Mouse (Mus musculus): ENCODE measurements around the gene Kif3a. TPM values are rescaled to one million over a fixed set of nuclear protein-coding genes. Genes with fewer than 3 reads are reported as not detected.

Kif3a gene
- polyA plus RNA-seq (2014; fragmentation: Nextera tagmentation; extraction: Ambion mirVana) = 31.9 and 38.6 TPM in 2 replicates

GRCm38 (mm10) chr11:53567224-53568014 is at the start of gene Kif3a:
Kif3a (plus strand) TSS chr11:53567379.
- under 1% methylated on average over 69 of the region's 69 CpGs for WGBS (ENCODE audit: insufficient replicate concordance)
- no peaks in the 10 kb centered on the region for H3K27me3 ChIP-seq (ENCODE audit: control insufficient read depth, insufficient read depth, low read length)
- peak; percentile 91 for ATAC-seq (replicated peaks; ENCODE audit: insufficient number of reproducible peaks, low FRiP score, low TSS enrichment)
- H3K4me3 ChIP-seq (ENCODE audit: low read depth, low read length) = peak within 1 kb of the TSS; percentile 83
- H3K36me3 ChIP-seq (ENCODE audit: control insufficient read depth, insufficient read depth, low read length) = no peaks in the 10 kb centered on the region
- peak within 1 kb of the TSS; percentile 88 for H3K4me2 ChIP-seq
- peaks cover 4% of the 10 kb centered on the region; the same call in 1 of the 2 replicates for H3K4me1 ChIP-seq (ENCODE audit: control insufficient read depth, insufficient read depth, low read length)
- H3K9me3 ChIP-seq (replicated peaks; ENCODE audit: control insufficient read depth, low read length) = no peaks in the 10 kb centered on the region
- peak within 1 kb of the TSS; percentile 77 for H3K9ac ChIP-seq (ENCODE audit: low read depth, low read length)
- H3K27ac ChIP-seq (ENCODE audit: low read depth, low read length) = no peak within 1 kb of the TSS

DNA sequence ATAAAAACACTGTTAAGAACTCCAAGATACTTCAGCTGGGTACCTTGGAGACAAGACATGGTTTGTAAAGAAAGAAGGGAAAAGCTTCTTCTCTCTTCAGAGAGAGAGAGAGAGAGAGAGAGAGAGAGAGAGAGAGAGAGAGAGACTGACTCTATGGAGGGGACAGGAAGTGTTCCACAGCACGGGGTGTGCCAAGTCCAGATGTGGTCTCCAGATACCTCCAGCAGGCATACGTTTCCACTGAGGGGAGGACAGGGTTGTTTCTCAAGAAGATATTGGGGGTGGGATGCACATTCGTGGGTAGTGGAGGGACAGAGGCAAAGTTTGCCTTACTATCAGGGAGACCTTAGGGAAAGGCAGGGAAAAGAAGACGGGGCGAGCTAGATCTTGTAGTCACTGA is 48.4 kb upstream of the Kif3a start:
- ATAC-seq (replicated peaks; ENCODE audit: insufficient number of reproducible peaks, low FRiP score, low TSS enrichment) = no peak
- WGBS (ENCODE audit: insufficient replicate concordance) = 40% methylated on average over 5 of the region's 5 CpGs

DNA sequence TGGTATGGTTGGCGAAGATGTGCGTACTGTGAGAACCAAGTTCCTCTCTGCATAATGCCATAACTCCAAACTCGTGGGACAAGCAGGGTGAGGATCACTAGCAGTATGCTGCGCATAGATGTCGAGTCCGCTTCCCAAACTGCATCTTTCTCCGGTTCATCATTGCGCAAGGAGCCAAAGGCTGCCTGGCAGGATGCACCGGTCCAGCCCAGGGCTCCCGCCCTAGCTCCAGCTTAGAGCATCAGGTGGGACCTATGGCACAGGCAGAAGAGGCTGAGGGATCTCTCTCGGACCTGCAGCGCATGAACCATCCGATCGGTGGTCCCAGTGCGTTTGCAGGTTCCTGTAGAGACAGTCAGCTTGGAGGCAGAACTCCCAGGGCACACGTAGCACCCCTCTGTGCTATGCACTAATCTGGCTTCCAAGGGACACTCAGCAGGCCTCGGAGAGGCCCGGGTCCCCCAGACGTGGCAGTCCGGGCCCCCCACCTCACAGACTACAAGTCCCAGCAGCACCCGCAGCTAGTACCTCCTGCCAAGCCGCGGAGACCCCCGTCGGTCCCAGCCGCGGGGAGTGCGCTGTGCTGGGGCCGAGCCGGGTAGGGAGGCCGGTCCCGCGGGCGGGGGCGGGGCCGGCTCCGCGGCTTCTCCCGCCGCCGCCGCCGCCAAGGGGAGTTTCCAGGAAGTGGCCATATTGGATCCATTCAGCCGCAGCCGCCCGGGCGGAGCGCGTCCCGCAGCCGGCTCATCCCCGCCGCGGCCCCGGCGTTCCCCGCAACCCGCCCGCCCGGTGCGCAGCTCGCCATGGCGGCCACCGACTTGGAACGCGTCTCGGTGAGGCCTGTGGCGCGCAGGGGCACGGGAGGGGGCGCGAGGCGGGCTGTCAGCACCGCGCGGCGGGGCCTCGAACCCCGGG is 47.7 kb upstream of the Kif3a start, which contains the start of gene Sept8:
Gene Sept8, plus strand, starts transcription at position 51 of the 915 bp plus-strand sequence.
- Histone ChIP-seq H3K9ac (ENCODE audit: low read depth, low read length) (peak within 1 kb of the TSS; percentile 89), H3K4me2 (peak within 1 kb of the TSS; percentile 84), H3K27me3 (ENCODE audit: control insufficient read depth, insufficient read depth, low read length) (no peaks in the 10 kb centered on the region), H3K4me1 (ENCODE audit: control insufficient read depth, insufficient read depth, low read length) (peaks cover 33% of the 10 kb centered on the region), H3K27ac (ENCODE audit: low read depth, low read length) (peak within 1 kb of the TSS; percentile 71), H3K9me3 (replicated peaks; ENCODE audit: control insufficient read depth, low read length) (no peaks in the 10 kb centered on the region), H3K4me3 (ENCODE audit: low read depth, low read length) (peak within 1 kb of the TSS; percentile 81), H3K36me3 (ENCODE audit: control insufficient read depth, insufficient read depth, low read length) (no peaks in the 10 kb centered on the region)
- ATAC-seq (replicated peaks; ENCODE audit: insufficient number of reproducible peaks, low FRiP score, low TSS enrichment) = peak; percentile 62
- 4% methylated on average over 66 of the region's 79 CpGs for WGBS (ENCODE audit: insufficient replicate concordance)

More for the DNA sequence above, 48.4 kb upstream of the Kif3a start:
- Histone ChIP-seq H3K27me3 (ENCODE audit: control insufficient read depth, insufficient read depth, low read length) (no peaks in the 10 kb centered on the region), H3K4me2 (no peak overlapping the region), H3K36me3 (ENCODE audit: control insufficient read depth, insufficient read depth, low read length) (no peaks in the 10 kb centered on the region), H3K4me3 (ENCODE audit: low read depth, low read length) (no peak overlapping the region), H3K27ac (ENCODE audit: low read depth, low read length) (no peak overlapping the region), H3K9ac (ENCODE audit: low read depth, low read length) (no peak overlapping the region), H3K4me1 (ENCODE audit: control insufficient read depth, insufficient read depth, low read length) (peaks cover 32% of the 10 kb centered on the region), H3K9me3 (replicated peaks; ENCODE audit: control insufficient read depth, low read length) (no peaks in the 10 kb centered on the region)

DNA sequence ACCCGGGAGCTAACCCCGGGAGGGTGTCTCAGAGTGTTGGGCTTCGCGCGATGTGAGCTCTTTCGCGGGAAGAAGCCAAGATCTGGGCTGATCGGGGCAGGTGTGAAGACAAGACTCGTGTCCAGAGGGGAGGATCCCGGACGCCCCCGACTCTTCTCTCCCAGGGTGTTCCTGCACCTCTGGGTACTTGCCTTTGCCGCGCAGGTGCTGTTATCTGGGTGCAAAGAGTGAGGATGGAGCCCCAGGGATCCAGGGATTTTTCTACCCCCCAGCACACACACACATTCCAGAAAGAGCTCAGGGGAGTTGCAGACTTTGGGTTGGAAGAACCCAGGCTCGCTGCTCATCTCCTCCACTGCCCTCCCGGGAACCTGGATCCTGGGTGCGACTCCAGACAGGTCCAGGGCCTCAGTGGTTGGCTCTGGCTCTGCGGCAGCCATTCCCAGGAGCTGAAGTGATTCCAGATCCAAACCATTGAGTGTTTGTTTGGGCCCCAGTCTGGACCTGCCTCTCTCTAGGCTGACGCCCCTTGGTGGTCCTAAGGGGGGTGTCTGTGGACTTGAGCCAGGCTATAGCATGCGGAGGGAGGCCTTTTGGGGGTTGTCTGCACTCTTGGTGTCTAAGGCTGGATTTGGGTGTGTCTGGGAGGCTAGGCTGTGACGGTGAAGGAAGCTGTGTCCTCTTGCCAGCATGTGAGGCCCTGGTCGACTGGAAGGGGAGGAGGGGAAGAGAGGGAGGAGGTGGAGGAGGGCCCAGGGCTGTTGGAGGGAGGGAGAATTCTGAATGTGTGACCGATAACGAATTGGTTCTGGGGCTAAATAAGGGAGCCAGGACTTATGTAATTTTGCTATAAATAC is 46.8 kb upstream of the Kif3a start:
- 2% methylated on average over 24 of the region's 24 CpGs for WGBS (ENCODE audit: insufficient replicate concordance)
- Histone ChIP-seq H3K4me1 (ENCODE audit: control insufficient read depth, insufficient read depth, low read length) (peaks cover 41% of the 10 kb centered on the region), H3K27me3 (ENCODE audit: control insufficient read depth, insufficient read depth, low read length) (no peaks in the 10 kb centered on the region), H3K4me3 (ENCODE audit: low read depth, low read length) (peak overlapping the region; percentile 81), H3K36me3 (ENCODE audit: control insufficient read depth, insufficient read depth, low read length) (no peaks in the 10 kb centered on the region), H3K27ac (ENCODE audit: low read depth, low read length) (peak overlapping the region; percentile 71), H3K9me3 (replicated peaks; ENCODE audit: control insufficient read depth, low read length) (no peaks in the 10 kb centered on the region), H3K9ac (ENCODE audit: low read depth, low read length) (peak overlapping the region; percentile 89), H3K4me2 (peak overlapping the region; percentile 84)
- ATAC-seq (replicated peaks; ENCODE audit: insufficient number of reproducible peaks, low FRiP score, low TSS enrichment) = no peak

- 30% methylated on average over 16 of the region's 16 CpGs for WGBS (ENCODE audit: insufficient replicate concordance)
- H3K4me2 ChIP-seq = peak overlapping the region; percentile 84
- H3K4me1 ChIP-seq (ENCODE audit: control insufficient read depth, insufficient read depth, low read length) = peaks cover 47% of the 10 kb centered on the region
- peak overlapping the region; percentile 39; the same call in 1 of the 2 replicates for H3K9ac ChIP-seq (ENCODE audit: low read depth, low read length)
- no peaks in the 10 kb centered on the region for H3K36me3 ChIP-seq (ENCODE audit: control insufficient read depth, insufficient read depth, low read length)
- no peak for ATAC-seq (replicated peaks; ENCODE audit: insufficient number of reproducible peaks, low FRiP score, low TSS enrichment)
- H3K9me3 ChIP-seq (replicated peaks; ENCODE audit: control insufficient read depth, low read length) = no peaks in the 10 kb centered on the region
- H3K4me3 ChIP-seq (ENCODE audit: low read depth, low read length) = peak overlapping the region; percentile 81
- H3K27ac ChIP-seq (ENCODE audit: low read depth, low read length) = 0 out of 2 replicates have a peak overlapping the region, but pooled peaks have one; percentile 8
- no peaks in the 10 kb centered on the region for H3K27me3 ChIP-seq (ENCODE audit: control insufficient read depth, insufficient read depth, low read length)
Observed at GRCm38 (mm10) chr11:53521120-53521820, 45.9 kb upstream of the Kif3a start.

GRCm38 (mm10) chr11:53521821-53522131 is 45.4 kb upstream of the Kif3a start:
- Histone ChIP-seq H3K4me1 (ENCODE audit: control insufficient read depth, insufficient read depth, low read length) (peaks cover 46% of the 10 kb centered on the region), H3K4me2 (peak overlapping the region; percentile 84), H3K9me3 (replicated peaks; ENCODE audit: control insufficient read depth, low read length) (no peaks in the 10 kb centered on the region), H3K27me3 (ENCODE audit: control insufficient read depth, insufficient read depth, low read length) (no peaks in the 10 kb centered on the region), H3K4me3 (ENCODE audit: low read depth, low read length) (no peak overlapping the region), H3K36me3 (ENCODE audit: control insufficient read depth, insufficient read depth, low read length) (no peaks in the 10 kb centered on the region), H3K27ac (ENCODE audit: low read depth, low read length) (no peak overlapping the region), H3K9ac (ENCODE audit: low read depth, low read length) (no peak overlapping the region)
- WGBS (ENCODE audit: insufficient replicate concordance) = 40% methylated on average over 7 of the region's 7 CpGs
- no peak for ATAC-seq (replicated peaks; ENCODE audit: insufficient number of reproducible peaks, low FRiP score, low TSS enrichment)

DNA sequence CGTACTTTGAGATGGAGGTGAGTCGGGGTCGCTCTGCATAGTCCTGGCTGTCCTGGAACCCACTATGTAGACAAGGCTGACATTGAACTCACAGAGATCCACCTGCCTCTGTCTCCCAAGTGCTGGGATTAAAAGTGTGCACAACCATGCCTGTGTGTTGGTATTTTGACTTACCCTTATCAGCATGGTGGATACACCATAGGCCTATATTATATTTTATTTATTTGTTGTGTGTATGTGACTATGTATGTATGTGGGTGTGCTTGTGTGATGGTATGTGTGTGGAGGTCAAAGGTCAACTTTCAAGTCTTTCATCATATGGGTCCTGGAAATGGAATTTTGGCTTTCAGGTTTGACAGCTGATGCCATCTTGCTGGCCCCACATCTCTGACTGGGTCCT is 44.8 kb upstream of the Kif3a start:
- no peaks in the 10 kb centered on the region for H3K27me3 ChIP-seq (ENCODE audit: control insufficient read depth, insufficient read depth, low read length)
- H3K4me2 ChIP-seq = no peak overlapping the region
- H3K36me3 ChIP-seq (ENCODE audit: control insufficient read depth, insufficient read depth, low read length) = no peaks in the 10 kb centered on the region
- H3K9me3 ChIP-seq (replicated peaks; ENCODE audit: control insufficient read depth, low read length) = no peaks in the 10 kb centered on the region
- peaks cover 44% of the 10 kb centered on the region for H3K4me1 ChIP-seq (ENCODE audit: control insufficient read depth, insufficient read depth, low read length)
- no peak overlapping the region for H3K9ac ChIP-seq (ENCODE audit: low read depth, low read length)
- H3K27ac ChIP-seq (ENCODE audit: low read depth, low read length) = no peak overlapping the region
- no peak overlapping the region for H3K4me3 ChIP-seq (ENCODE audit: low read depth, low read length)
- 81% methylated on average over 3 of the region's 3 CpGs for WGBS (ENCODE audit: insufficient replicate concordance)
- no peak for ATAC-seq (replicated peaks; ENCODE audit: insufficient number of reproducible peaks, low FRiP score, low TSS enrichment)
